Comparison of ENCODE assay signal across 8 mouse cellular contexts in genomic region chr1:138912156-138912616, GRCm38 (mm10). TPM values are rescaled to one million over a fixed set of nuclear protein-coding genes. Genes with fewer than 3 reads are reported as not detected.
DNase-seq lines count a peak whose midpoint lies in the region; ATAC-seq and TF ChIP-seq lines count a peak whose summit lies in the region.

No protein-coding gene starts in this region.

- no peaks in the 10 kb centered on the region for H3K27me3 ChIP-seq in Patski
- no peaks in the 10 kb centered on the region for H3K27me3 ChIP-seq in intestine, postnatal 0 days (replicated peaks; ENCODE audit: control insufficient read depth, insufficient read depth, low read length)

- no peaks in the 10 kb centered on the region for H3K36me3 ChIP-seq in intestine, postnatal 0 days (ENCODE audit: control insufficient read depth, insufficient read depth)

- H3K27ac ChIP-seq in layer of hippocampus, adult 2 months, result no peak overlapping the region
- H3K27ac ChIP-seq in intestine, postnatal 0 days (ENCODE audit: low read depth, low read length), result no peak overlapping the region

- ATAC-seq in Patski, result peak; percentile 92
- ATAC-seq in intestine, postnatal 0 days, result peak; percentile 53; the same call in 1 of the 2 replicates
- no peak for ATAC-seq in cerebellum, adult (ENCODE audit: insufficient number of reproducible peaks, low FRiP score, low TSS enrichment)

- in situ Hi-C loops in Patski (cut with MboI; ENCODE audit: low pct_unique_long_range_greater_than_20kb), result no loop called here

- H3K4me2 ChIP-seq in intestine, postnatal 0 days (replicated peaks; ENCODE audit: low read depth), result peak overlapping the region; percentile 52

- TF ChIP-seq CTCF in layer of hippocampus, adult 2 months (conservative IDR thresholded peaks at IDR 0.05), result peak; percentile 65
- TF ChIP-seq CTCF in Patski (IDR thresholded peaks at IDR 0.05), result peak; percentile 64
- TF ChIP-seq CTCF in intestine, postnatal 0 days (IDR thresholded peaks at IDR 0.05; ENCODE audit: low read depth), result peak; percentile 67

- H3K4me1 ChIP-seq in intestine, postnatal 0 days (replicated peaks; ENCODE audit: control insufficient read depth, insufficient read depth, low read length), result 0 out of 2 replicates have a peak, but pooled peaks cover 3% of the 10 kb centered on the region

- POLR2A ChIA-PET in Patski (lab: Charles Lee), result no interaction called here

- no peaks in the 10 kb centered on the region for H3K9me3 ChIP-seq in intestine, postnatal 0 days (ENCODE audit: control insufficient read depth)

- peak overlapping the region; percentile 26 for H3K4me3 ChIP-seq in layer of hippocampus, adult 2 months
- no peak overlapping the region for H3K4me3 ChIP-seq in intestine, postnatal 0 days (ENCODE audit: low read depth, low read length)

- WGBS in intestine, postnatal 0 days, result 19% methylated on average over 8 of the region's 8 CpGs

- DNase-seq in layer of hippocampus, adult 2 months (ENCODE audit: low spot score in 2 of 2), result peak in 1 of 2 experiments; percentile 17
- no peak for DNase-seq in layer of hippocampus, adult 9-10 months (ENCODE audit: low spot score)
- no peak for DNase-seq in Patski (ENCODE audit: low read depth, low spot score)
- DNase-seq in gastrocnemius, postnatal 25 days, result peak; percentile 50
- peak; percentile 57 to 67 for DNase-seq in lung, postnatal 4 days
- DNase-seq in cerebellum, postnatal 4 days (ENCODE audit: low spot score in 2 of 2), result no peak

- CTCF ChIA-PET in Patski (lab: Charles Lee), result interaction anchor here (0.7 to 2.0 kb wide), 5 partner anchors 16 to 63 kb away, joined by 3 to 8 read pairs (median 4); partner anchors contain the start of gene Dennd1b

- no peak overlapping the region for H3K9ac ChIP-seq in intestine, postnatal 0 days (ENCODE audit: low read depth, low read length)

RNA-seq across cellular contexts. Expression of gene Dennd1b, which starts 51.0 kb away (rescaled TPM):
- 10 to 100 TPM; 56.1 to 59.9 TPM for total RNA-seq in layer of hippocampus, adult 2 months (2021)
- polyA plus RNA-seq in Patski (2021), result 12.3 TPM
- total RNA-seq in gastrocnemius, postnatal 25 days (2021), result 10 to 100 TPM; 16.3 to 17.3 TPM
- polyA plus RNA-seq in intestine, postnatal 0 days (2015; fragmentation: Nextera tagmentation; extraction: Ambion mirVana), result 18.3 and 19.1 TPM in 2 replicates

RNA-seq across cellular contexts. Expression of gene 2310009B15Rik, which starts 55.5 kb away (rescaled TPM):
- total RNA-seq in layer of hippocampus, adult 2 months (2021), result 10 to 100 TPM; 23.1 to 24.7 TPM
- 29.8 TPM for polyA plus RNA-seq in Patski (2021)
- total RNA-seq in gastrocnemius, postnatal 25 days (2021), result 10 to 100 TPM; 11.5 to 12.8 TPM
- 38.0 TPM in 2 replicates for polyA plus RNA-seq in intestine, postnatal 0 days (2015; fragmentation: Nextera tagmentation; extraction: Ambion mirVana)

Comparison
In these comparisons a context has a peak if more than half of its experiments do, and no peak if none do; other contexts are left out.
1. DNase-seq: peak in gastrocnemius, postnatal 25 days (single experiment) and lung, postnatal 4 days (2 of 2); none in layer of hippocampus, adult 9-10 months (single experiment), Patski (single experiment) and cerebellum, postnatal 4 days (0 of 2).
2. Peak in every context shown above with its lines, with median percentiles within 50 percentile points of each other: CTCF ChIP-seq.